Mouse (Mus musculus): Measurements from ENCODE around the gene Dmbx1. TPM values are rescaled to one million over a fixed set of nuclear protein-coding genes. Genes with fewer than 3 reads are reported as not detected.

The Dmbx1 gene
- polyA plus RNA-seq, 1 experiment: not detected

GRCm38 (mm10) chr4:115905701-115906100, 34.0 kb downstream of the Dmbx1 start:
- TF ChIP-seq CTCF (IDR thresholded peaks at IDR 0.05; ENCODE audit: insufficient read depth, low read depth, low read length) (no peak), POLR2A (IDR thresholded peaks at IDR 0.05; ENCODE audit: insufficient read depth, low read depth, low read length) (no peak)
- H3K4me1 ChIP-seq (ENCODE audit: control insufficient read depth, insufficient read depth, low read length): peaks cover 4% of the 10 kb centered on the region
- no peak overlapping the region for H3K4me3 ChIP-seq (ENCODE audit: insufficient read depth, low read depth, low read length)
- 48% methylated on average over 7 of the region's 7 CpGs for WGBS
- H3K27ac ChIP-seq (ENCODE audit: insufficient read depth, low read depth, low read length): no peak overlapping the region

- H3K27ac ChIP-seq (ENCODE audit: insufficient read depth, low read depth, low read length): no peak overlapping the region
- no peak for TF ChIP-seq POLR2A (IDR thresholded peaks at IDR 0.05; ENCODE audit: insufficient read depth, low read depth, low read length)
- TF ChIP-seq CTCF (IDR thresholded peaks at IDR 0.05; ENCODE audit: insufficient read depth, low read depth, low read length): no peak
- WGBS: 47% methylated on average over 12 of the region's 12 CpGs
- H3K4me3 ChIP-seq (ENCODE audit: insufficient read depth, low read depth, low read length): no peak overlapping the region
- H3K4me1 ChIP-seq (ENCODE audit: control insufficient read depth, insufficient read depth, low read length): peaks cover 4% of the 10 kb centered on the region
Observed at GRCm38 (mm10) chr4:115904375-115904774, 35.4 kb downstream of the Dmbx1 start.

GRCm38 (mm10) chr4:115902816-115903215, 36.9 kb downstream of the Dmbx1 start:
- peaks cover 6% of the 10 kb centered on the region for H3K4me1 ChIP-seq (ENCODE audit: control insufficient read depth, insufficient read depth, low read length)
- no peak overlapping the region for H3K27ac ChIP-seq (ENCODE audit: insufficient read depth, low read depth, low read length)
- no peak overlapping the region for H3K4me3 ChIP-seq (ENCODE audit: insufficient read depth, low read depth, low read length)
- WGBS: 23% methylated on average over 5 of the region's 5 CpGs
- no peak for TF ChIP-seq CTCF (IDR thresholded peaks at IDR 0.05; ENCODE audit: insufficient read depth, low read depth, low read length)
- TF ChIP-seq POLR2A (IDR thresholded peaks at IDR 0.05; ENCODE audit: insufficient read depth, low read depth, low read length): no peak

GRCm38 (mm10) chr4:115897901-115898631, 41.7 kb downstream of the Dmbx1 start:
- Histone ChIP-seq H3K4me3 (ENCODE audit: insufficient read depth, low read depth, low read length) (peak overlapping the region; percentile 28), H3K27ac (ENCODE audit: insufficient read depth, low read depth, low read length) (no peak overlapping the region), H3K4me1 (ENCODE audit: control insufficient read depth, insufficient read depth, low read length) (peaks cover 8% of the 10 kb centered on the region)
- 2% methylated on average over 56 of the region's 56 CpGs for WGBS
- TF ChIP-seq POLR2A (IDR thresholded peaks at IDR 0.05; ENCODE audit: insufficient read depth, low read depth, low read length) (no peak), CTCF (IDR thresholded peaks at IDR 0.05; ENCODE audit: insufficient read depth, low read depth, low read length) (no peak)

- 33% methylated on average over 3 of the region's 3 CpGs for WGBS
- no peak overlapping the region for H3K4me3 ChIP-seq (ENCODE audit: insufficient read depth, low read depth, low read length)
- H3K27ac ChIP-seq (ENCODE audit: insufficient read depth, low read depth, low read length): no peak overlapping the region
- H3K4me1 ChIP-seq (ENCODE audit: control insufficient read depth, insufficient read depth, low read length): peaks cover 16% of the 10 kb centered on the region
- TF ChIP-seq CTCF (IDR thresholded peaks at IDR 0.05; ENCODE audit: insufficient read depth, low read depth, low read length) (no peak), POLR2A (IDR thresholded peaks at IDR 0.05; ENCODE audit: insufficient read depth, low read depth, low read length) (no peak)
Observed at GRCm38 (mm10) chr4:115894281-115894680, 45.4 kb downstream of the Dmbx1 start.

GRCm38 (mm10) chr4:115890553-115890952, 49.2 kb downstream of the Dmbx1 start, which contains the start of gene 6430628N08Rik:
TSS of gene 6430628N08Rik (plus strand) at chr4:115890665.
- no peak for TF ChIP-seq POLR2A (IDR thresholded peaks at IDR 0.05; ENCODE audit: insufficient read depth, low read depth, low read length)
- TF ChIP-seq CTCF (IDR thresholded peaks at IDR 0.05; ENCODE audit: insufficient read depth, low read depth, low read length): no peak
- H3K4me3 ChIP-seq (ENCODE audit: insufficient read depth, low read depth, low read length): peak within 1 kb of the TSS; percentile 15
- peaks cover 8% of the 10 kb centered on the region for H3K4me1 ChIP-seq (ENCODE audit: control insufficient read depth, insufficient read depth, low read length)
- H3K27ac ChIP-seq (ENCODE audit: insufficient read depth, low read depth, low read length): no peak within 1 kb of the TSS
- 2% methylated on average over 31 of the region's 31 CpGs for WGBS

- Histone ChIP-seq H3K4me1 (ENCODE audit: control insufficient read depth, insufficient read depth, low read length) (peaks cover 10% of the 10 kb centered on the region), H3K4me3 (ENCODE audit: insufficient read depth, low read depth, low read length) (peak overlapping the region; percentile 15), H3K27ac (ENCODE audit: insufficient read depth, low read depth, low read length) (no peak overlapping the region)
- WGBS: 16% methylated on average over 6 of the region's 6 CpGs
- TF ChIP-seq POLR2A (IDR thresholded peaks at IDR 0.05; ENCODE audit: insufficient read depth, low read depth, low read length) (no peak), CTCF (IDR thresholded peaks at IDR 0.05; ENCODE audit: insufficient read depth, low read depth, low read length) (no peak)
Observed at GRCm38 (mm10) chr4:115890066-115890465, 49.7 kb downstream of the Dmbx1 start.

- Histone ChIP-seq H3K27ac (ENCODE audit: insufficient read depth, low read depth, low read length) (no peak overlapping the region), H3K4me1 (ENCODE audit: control insufficient read depth, insufficient read depth, low read length) (peaks cover 12% of the 10 kb centered on the region), H3K4me3 (ENCODE audit: insufficient read depth, low read depth, low read length) (no peak overlapping the region)
- no peak for TF ChIP-seq POLR2A (IDR thresholded peaks at IDR 0.05; ENCODE audit: insufficient read depth, low read depth, low read length)
- 91% methylated on average over 1 of the region's 1 CpGs for WGBS
Observed at GRCm38 (mm10) chr4:115886875-115887274, 52.9 kb downstream of the Dmbx1 start.

GRCm38 (mm10) chr4:115885846-115886245, 53.9 kb downstream of the Dmbx1 start:
- TF ChIP-seq CTCF (IDR thresholded peaks at IDR 0.05; ENCODE audit: insufficient read depth, low read depth, low read length) (no peak), POLR2A (IDR thresholded peaks at IDR 0.05; ENCODE audit: insufficient read depth, low read depth, low read length) (no peak)
- Histone ChIP-seq H3K4me3 (ENCODE audit: insufficient read depth, low read depth, low read length) (no peak overlapping the region), H3K27ac (ENCODE audit: insufficient read depth, low read depth, low read length) (no peak overlapping the region), H3K4me1 (ENCODE audit: control insufficient read depth, insufficient read depth, low read length) (peaks cover 18% of the 10 kb centered on the region)
- 60% methylated on average over 3 of the region's 3 CpGs for WGBS

Data from olfactory bulb, adult 2 months (tissue).